Mouse (Mus musculus) brown adipose tissue, adult 24 weeks (tissue): ENCODE measurements at regions not wholly inside any gene's neighbourhood (a gene's known extent, or its start where the extent isn't known, plus 50 kb on each side); places are given as distances from the start of the nearest gene placed in this dataset.

ENCODE experiments used
- H3K27ac ChIP-seq: fragments of 200-500 bp; replicated peaks from 2 replicates; pipeline ENCODE4 v1.5.1; 2012; ENCODE audit warnings: low read depth, mild to moderate bottlenecking, low read length
- H3K4me1 ChIP-seq: fragments of 200-500 bp; 2 replicates; pipeline ENCODE4 v1.6.1; 2012; ENCODE audit warnings: low read length, mixed read lengths; ENCODE audit not compliant: control insufficient read depth, insufficient read depth, insufficient read length
- H3K4me3 ChIP-seq: fragments of 200-500 bp; 2 replicates; pipeline ENCODE4 v1.5.1; 2012; ENCODE audit warnings: low read depth, mild to moderate bottlenecking, low read length, moderate library complexity; ENCODE audit not compliant: insufficient read depth

- peak overlapping the region; percentile 70; the same call in 1 of the 2 replicates for H3K27ac ChIP-seq
- peaks cover 21% of the 10 kb centered on the region for H3K4me1 ChIP-seq
- H3K4me3 ChIP-seq: no peak overlapping the region
These were observed 50.7 kb upstream of the Eps8l3 start for GRCm38 (mm10) chr3:107826241-107826760.

- Histone ChIP-seq H3K4me1 (peaks cover 21% of the 10 kb centered on the region), H3K4me3 (0 out of 2 replicates have a peak overlapping the region, but pooled peaks have one; percentile 23), H3K27ac (peak overlapping the region; percentile 70)
These were observed 51.6 kb upstream of the Eps8l3 start for GRCm38 (mm10) chr3:107825468-107825867.

- H3K4me3 ChIP-seq: no peak overlapping the region
- no peak overlapping the region for H3K27ac ChIP-seq
- peaks cover 15% of the 10 kb centered on the region for H3K4me1 ChIP-seq
These were observed 52.7 kb upstream of the Eps8l3 start for GRCm38 (mm10) chr3:107824378-107824777.

GRCm38 (mm10) chr3:107823655-107824266 is 53.3 kb upstream of the Eps8l3 start:
- no peak overlapping the region for H3K27ac ChIP-seq
- peaks cover 14% of the 10 kb centered on the region for H3K4me1 ChIP-seq
- H3K4me3 ChIP-seq: no peak overlapping the region

- Histone ChIP-seq H3K27ac (no peak overlapping the region), H3K4me1 (peaks cover 14% of the 10 kb centered on the region)
These were observed 53.9 kb upstream of the Eps8l3 start for GRCm38 (mm10) chr3:107823177-107823576.

GRCm38 (mm10) chr3:107822499-107822898 is 54.5 kb upstream of the Eps8l3 start:
- H3K27ac ChIP-seq: no peak overlapping the region
- H3K4me1 ChIP-seq: peaks cover 14% of the 10 kb centered on the region
- H3K4me3 ChIP-seq: no peak overlapping the region

More at GRCm38 (mm10) chr3:107823177-107823576, 53.9 kb upstream of the Eps8l3 start:
- H3K4me3 ChIP-seq: no peak overlapping the region

- Histone ChIP-seq H3K4me3 (no peak overlapping the region), H3K27ac (no peak overlapping the region)
These were observed 55.1 kb upstream of the Eps8l3 start for GRCm38 (mm10) chr3:107821952-107822351.

GRCm38 (mm10) chr3:107819622-107820021 is 57.4 kb upstream of the Eps8l3 start:
- Histone ChIP-seq H3K4me1 (peaks cover 2% of the 10 kb centered on the region; the same call in 1 of the 2 replicates), H3K4me3 (no peak overlapping the region), H3K27ac (no peak overlapping the region)

More at GRCm38 (mm10) chr3:107821952-107822351, 55.1 kb upstream of the Eps8l3 start:
- H3K4me1 ChIP-seq: peaks cover 14% of the 10 kb centered on the region

- Histone ChIP-seq H3K27ac (no peak overlapping the region), H3K4me3 (no peak overlapping the region), H3K4me1 (peaks cover 2% of the 10 kb centered on the region; the same call in 1 of the 2 replicates)
These were observed 58.2 kb upstream of the Eps8l3 start for GRCm38 (mm10) chr3:107818616-107819495.

GRCm38 (mm10) chr3:107816031-107816430 is 55.8 kb upstream of the Csf1 start:
- peaks cover 2% of the 10 kb centered on the region; the same call in 1 of the 2 replicates for H3K4me1 ChIP-seq
- no peak overlapping the region for H3K27ac ChIP-seq
- H3K4me3 ChIP-seq: no peak overlapping the region

- H3K4me1 ChIP-seq: peaks cover 7% of the 10 kb centered on the region; the same call in 1 of the 2 replicates
- no peak overlapping the region for H3K27ac ChIP-seq
- no peak overlapping the region for H3K4me3 ChIP-seq
These were observed 54.0 kb upstream of the Csf1 start for GRCm38 (mm10) chr3:107814280-107814679.

GRCm38 (mm10) chr3:107812885-107813284 is 52.6 kb upstream of the Csf1 start:
- Histone ChIP-seq H3K4me3 (no peak overlapping the region), H3K4me1 (peaks cover 16% of the 10 kb centered on the region)

GRCm38 (mm10) chr3:107812341-107812740 is 52.1 kb upstream of the Csf1 start:
- H3K27ac ChIP-seq: no peak overlapping the region
- peaks cover 21% of the 10 kb centered on the region for H3K4me1 ChIP-seq
- H3K4me3 ChIP-seq: no peak overlapping the region

More at GRCm38 (mm10) chr3:107812885-107813284, 52.6 kb upstream of the Csf1 start:
- no peak overlapping the region for H3K27ac ChIP-seq

GRCm38 (mm10) chr3:107810452-107811050 is 50.3 kb upstream of the Csf1 start:
- Histone ChIP-seq H3K4me3 (no peak overlapping the region), H3K4me1 (peaks cover 18% of the 10 kb centered on the region), H3K27ac (no peak overlapping the region)
